Comparison of ENCODE assay signal across 9 mouse cellular contexts in the genomic region with DNA sequence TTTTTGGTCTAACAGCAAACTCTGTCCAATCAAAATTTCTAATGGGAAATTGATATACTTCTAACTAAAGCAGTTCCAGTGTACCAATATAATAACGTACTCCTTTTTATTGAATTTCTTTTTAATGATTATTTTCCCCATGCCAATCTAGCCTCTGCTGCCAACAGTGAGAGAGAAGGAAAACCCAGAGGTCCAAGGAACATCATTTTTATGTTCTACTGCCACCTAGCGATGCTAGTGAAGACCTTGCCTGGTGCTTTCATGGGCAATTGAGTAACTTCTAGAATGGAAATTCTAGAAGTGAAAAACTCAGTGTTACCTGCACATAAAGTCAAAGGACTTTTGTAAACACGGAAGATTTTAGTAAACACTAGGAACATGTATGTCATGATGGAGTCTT. TPM values are rescaled to one million over a fixed set of nuclear protein-coding genes. Genes with fewer than 3 reads are reported as not detected.
DNase-seq lines count a peak whose midpoint lies in the region; ATAC-seq and TF ChIP-seq lines count a peak whose summit lies in the region.
"Had no signal": no experiment of that assay in that cellular context is flagged by ENCODE, and none has a peak within 500 bp of the region (broad histone marks: within the 10 kb centered on the region; RNA-seq: fewer than 3 reads in every experiment).

No protein-coding gene starts in this region.

- no peak overlapping the region for H3K4me2 ChIP-seq in lung, embryonic 14.5 days
- H3K4me2 ChIP-seq in hindbrain, embryonic 13.5 days, result no peak overlapping the region
- H3K4me2 ChIP-seq: liver, embryonic 13.5 days had no signal

- H3K27ac ChIP-seq in cerebellum, adult 2 months (ENCODE audit: insufficient read depth, low read length), result no peak overlapping the region
- H3K27ac ChIP-seq in lung, embryonic 14.5 days (ENCODE audit: low read depth), result no peak overlapping the region
- H3K27ac ChIP-seq in hindbrain, embryonic 13.5 days, result no peak overlapping the region
- H3K27ac ChIP-seq: liver, embryonic 13.5 days had no signal

- H3K4me3 ChIP-seq in cerebellum, adult 2 months (replicated peaks; ENCODE audit: insufficient read depth, low read depth, low read length), result no peak overlapping the region
- no peak overlapping the region for H3K4me3 ChIP-seq in lung, embryonic 14.5 days (ENCODE audit: low read depth, low read length)
- no peak overlapping the region for H3K4me3 ChIP-seq in hindbrain, embryonic 13.5 days
- H3K4me3 ChIP-seq: liver, embryonic 13.5 days had no signal

- 6% methylated on average over 3 of the region's 3 CpGs for whole genome bisulfite sequencing in cerebellum, adult 2 months
- WGBS in lung, embryonic 14.5 days, result 10% methylated on average over 3 of the region's 3 CpGs
- WGBS in hindbrain, embryonic 13.5 days, result 5% methylated on average over 3 of the region's 3 CpGs

- TF ChIP-seq CTCF in cerebellum, adult 2 months (IDR thresholded peaks at IDR 0.05; ENCODE audit: borderline replicate concordance, insufficient read depth, low read depth, low read length), result peak; percentile 31; the same call in 1 of the 2 replicates
- TF ChIP-seq CTCF in lung, embryonic 14.5 days (IDR thresholded peaks at IDR 0.05; ENCODE audit: low read depth), result peak; percentile 64

- no peaks in the 10 kb centered on the region for H3K27me3 ChIP-seq in cerebellum, adult 2 months (ENCODE audit: control insufficient read depth, insufficient read depth, low read length)
- H3K27me3 ChIP-seq in lung, embryonic 14.5 days (ENCODE audit: insufficient read depth, low read length), result no peaks in the 10 kb centered on the region
- H3K27me3 ChIP-seq in hindbrain, embryonic 13.5 days, result no peaks in the 10 kb centered on the region
- H3K27me3 ChIP-seq: liver, embryonic 13.5 days had no signal

- peak in 1 of 2 experiments; percentile 5 for DNase-seq in cerebellum, adult 2 months
- no peak for DNase-seq in cerebellum, adult 18-20 months
- peak; percentile 86 for DNase-seq in lung, embryonic 14.5 days
- DNase-seq in lung, postnatal 4 days, result no peak
- DNase-seq in retina, embryonic 14.5 days (ENCODE audit: low spot score), result peak; percentile 92
- no peak for DNase-seq in B cell, adult 2 months
- DNase-seq: liver, embryonic 13.5 days had no signal

- ATAC-seq in lung, embryonic 14.5 days (ENCODE audit: insufficient read depth), result 0 out of 2 replicates have a peak, but pooled peaks have one; percentile 52
- ATAC-seq in hindbrain, embryonic 13.5 days (ENCODE audit: low FRiP score), result peak; percentile 91
- no peak for ATAC-seq in granulocyte monocyte progenitor cell, adult 5-6 weeks (replicated peaks; ENCODE audit: poor library complexity, severe bottlenecking)

- no peak for TF ChIP-seq POLR2A in cerebellum, adult 2 months (IDR thresholded peaks at IDR 0.05; ENCODE audit: borderline replicate concordance, insufficient read depth, low read length)

- H3K36me3 ChIP-seq in lung, embryonic 14.5 days (ENCODE audit: insufficient read depth), result no peaks in the 10 kb centered on the region
- H3K36me3 ChIP-seq in hindbrain, embryonic 13.5 days, result no peaks in the 10 kb centered on the region
- H3K36me3 ChIP-seq: liver, embryonic 13.5 days had no signal

- H3K9ac ChIP-seq in lung, embryonic 14.5 days, result no peak overlapping the region
- H3K9ac ChIP-seq in hindbrain, embryonic 13.5 days, result no peak overlapping the region
- H3K9ac ChIP-seq: liver, embryonic 13.5 days had no signal

- H3K4me1 ChIP-seq in cerebellum, adult 2 months (ENCODE audit: control insufficient read depth, insufficient read depth, low read length), result no peaks in the 10 kb centered on the region
- H3K4me1 ChIP-seq in lung, embryonic 14.5 days (ENCODE audit: insufficient read depth), result no peaks in the 10 kb centered on the region
- H3K4me1 ChIP-seq in hindbrain, embryonic 13.5 days (replicated peaks), result no peaks in the 10 kb centered on the region
- H3K4me1 ChIP-seq: liver, embryonic 13.5 days had no signal

- H3K9me3 ChIP-seq in lung, embryonic 14.5 days (ENCODE audit: low read depth, low read length), result no peaks in the 10 kb centered on the region
- H3K9me3 ChIP-seq in hindbrain, embryonic 13.5 days, result no peaks in the 10 kb centered on the region
- H3K9me3 ChIP-seq: liver, embryonic 13.5 days had no signal

RNA-seq across cellular contexts. Expression of gene Gm11238, which starts 8.4 kb away (rescaled TPM):
- not detected in 2 replicates for polyA plus RNA-seq in cerebellum, adult 2 months (2012; rRNA removed)
- polyA plus RNA-seq in lung, embryonic 14.5 days (2014; fragmentation: Nextera tagmentation; extraction: Ambion mirVana), result not detected in 2 replicates
- not detected in 2 replicates for polyA plus RNA-seq in hindbrain, embryonic 13.5 days (2015; fragmentation: Nextera tagmentation; extraction: Ambion mirVana)
- not detected in 2 replicates for total RNA-seq in granulocyte monocyte progenitor cell, adult 5-6 weeks (2014; fragmentation: Nextera tagmentation)
- not detected in 2 replicates for total RNA-seq in granulocyte monocyte progenitor cell, adult 5-6 weeks (2017)
- polyA plus RNA-seq: liver, embryonic 13.5 days had no signal

RNA-seq across cellular contexts. Expression of gene Gm11237, which starts 23.5 kb away (rescaled TPM):
- not detected in 2 replicates for polyA plus RNA-seq in cerebellum, adult 2 months (2012; rRNA removed)
- polyA plus RNA-seq in lung, embryonic 14.5 days (2014; fragmentation: Nextera tagmentation; extraction: Ambion mirVana), result not detected in 2 replicates
- polyA plus RNA-seq in hindbrain, embryonic 13.5 days (2015; fragmentation: Nextera tagmentation; extraction: Ambion mirVana), result not detected in 2 replicates
- total RNA-seq in granulocyte monocyte progenitor cell, adult 5-6 weeks (2014; fragmentation: Nextera tagmentation), result not detected in 2 replicates
- not detected in 2 replicates for total RNA-seq in granulocyte monocyte progenitor cell, adult 5-6 weeks (2017)
- polyA plus RNA-seq: liver, embryonic 13.5 days had no signal

RNA-seq across cellular contexts. Expression of gene Gm11236, which starts 38.7 kb away (rescaled TPM):
- polyA plus RNA-seq in cerebellum, adult 2 months (2012; rRNA removed), result not detected in 2 replicates
- not detected in 2 replicates for polyA plus RNA-seq in lung, embryonic 14.5 days (2014; fragmentation: Nextera tagmentation; extraction: Ambion mirVana)
- not detected in 2 replicates for polyA plus RNA-seq in hindbrain, embryonic 13.5 days (2015; fragmentation: Nextera tagmentation; extraction: Ambion mirVana)
- not detected in 2 replicates for total RNA-seq in granulocyte monocyte progenitor cell, adult 5-6 weeks (2014; fragmentation: Nextera tagmentation)
- total RNA-seq in granulocyte monocyte progenitor cell, adult 5-6 weeks (2017), result not detected in 2 replicates
- polyA plus RNA-seq: liver, embryonic 13.5 days had no signal

Comparison
In these comparisons a context has a peak if more than half of its experiments do, and no peak if none do; other contexts are left out.
1. DNase-seq: peak in lung, embryonic 14.5 days (single experiment) and retina, embryonic 14.5 days (single experiment); none in cerebellum, adult 18-20 months (0 of 2), lung, postnatal 4 days (0 of 2) and B cell, adult 2 months (0 of 2).